Mouse (Mus musculus): ENCODE data around the gene Dhrs3.
A peak's percentile ranks its signal among the peaks of the same experiment; 100 is the strongest.

Dhrs3 gene

DNA sequence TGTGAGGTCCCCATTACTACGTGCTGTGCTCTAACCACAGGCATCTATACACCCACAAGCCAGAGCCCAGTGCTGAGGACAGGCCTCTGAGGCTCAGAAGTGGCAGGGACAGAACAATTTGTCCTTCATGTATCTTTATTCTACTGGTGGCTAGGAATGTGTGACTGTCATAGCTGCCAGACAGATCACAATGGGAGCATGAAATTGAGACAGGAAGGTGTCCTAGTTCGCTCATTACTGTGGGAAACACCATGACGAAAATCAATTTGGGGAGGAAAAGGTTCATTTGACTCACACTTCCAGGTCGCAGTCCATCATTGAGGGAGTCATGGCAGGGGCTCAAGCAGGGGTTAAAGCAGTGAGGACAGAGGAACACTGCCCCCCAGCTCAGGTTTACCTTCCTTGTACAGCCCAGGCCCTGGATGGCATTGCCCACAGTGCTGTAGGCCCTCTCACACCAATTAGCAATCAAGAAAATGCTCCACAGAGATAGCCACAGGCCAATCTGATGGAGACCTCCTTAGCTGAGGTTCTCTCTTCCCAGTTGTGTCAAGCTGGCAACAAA is 47.3 kb downstream of the Dhrs3 start:
- DNase-seq (ENCODE audit: low spot score), result no peak

DNA sequence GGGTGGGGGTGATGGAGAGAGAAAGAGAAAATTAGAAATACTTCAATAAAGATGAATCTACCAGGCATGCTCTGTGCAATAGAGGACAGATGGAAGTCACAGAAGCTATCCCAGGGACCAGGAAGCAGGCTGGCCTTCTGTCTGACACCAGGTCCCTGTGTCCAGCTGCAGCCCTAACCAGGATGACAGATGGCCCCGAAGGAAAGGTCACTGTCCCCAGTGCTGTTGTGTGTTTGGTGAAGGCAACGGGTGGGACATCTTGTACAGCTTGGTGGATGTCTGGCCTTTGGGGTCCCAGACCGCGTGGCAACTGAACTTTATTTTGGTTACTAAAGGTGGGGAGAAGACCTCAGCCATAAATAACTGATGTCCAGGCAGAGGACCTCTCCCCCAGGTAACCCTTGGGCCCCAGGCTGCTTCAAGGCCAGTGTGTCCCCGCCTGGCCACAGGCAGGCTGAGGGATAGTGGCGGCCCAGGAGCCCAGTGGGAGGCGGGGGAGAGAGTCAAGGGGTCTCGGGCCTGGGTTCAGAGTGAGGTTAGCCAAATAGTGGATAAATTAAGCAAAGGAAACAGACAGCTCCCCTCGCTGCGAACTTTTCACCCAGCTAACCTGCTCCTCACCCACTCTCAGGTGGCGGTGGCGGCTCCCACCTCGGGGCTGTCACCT is 48.3 kb downstream of the Dhrs3 start:
- no peak for DNase-seq (ENCODE audit: low spot score)

GRCm38 (mm10) chr4:144942433-144942832 is 49.8 kb downstream of the Dhrs3 start:
- no peak for DNase-seq (ENCODE audit: low spot score)

- no peak for DNase-seq (ENCODE audit: low spot score)
Observed at GRCm38 (mm10) chr4:144943273-144943672, 50.6 kb downstream of the Dhrs3 start.

DNA sequence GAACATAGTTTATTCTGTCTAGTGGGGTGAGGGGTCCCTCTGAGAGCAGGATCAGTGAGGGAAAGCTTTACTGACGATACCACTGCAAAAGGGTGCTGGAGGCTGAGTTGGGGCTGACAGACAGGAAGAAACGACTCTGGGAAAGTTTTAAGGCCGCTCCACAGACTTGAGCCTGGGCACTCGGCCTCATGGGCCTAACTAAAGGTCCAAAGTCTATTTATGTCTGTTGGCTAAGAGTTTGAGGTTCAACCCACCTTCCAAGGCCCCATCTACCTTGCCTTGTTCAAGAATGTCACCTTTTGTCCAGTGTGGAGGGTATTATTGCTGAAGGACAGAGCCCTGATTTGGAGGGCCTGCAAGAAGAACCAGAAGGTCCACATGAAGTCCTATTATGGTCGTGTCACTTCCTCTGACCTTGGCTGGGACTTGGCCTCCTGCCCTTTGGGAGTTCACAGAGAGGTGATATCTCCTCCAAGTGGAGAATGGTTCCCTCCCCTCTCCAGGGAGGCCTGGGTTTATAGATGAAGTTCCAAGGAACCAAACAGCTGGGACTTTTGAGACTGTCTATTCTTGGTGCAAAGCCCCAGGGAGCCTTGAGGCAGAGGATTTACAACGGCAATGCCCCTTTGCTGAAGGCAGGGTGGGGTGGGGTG is 55.2 kb downstream of the Dhrs3 start:
- no peak for DNase-seq (ENCODE audit: low spot score)

DNA sequence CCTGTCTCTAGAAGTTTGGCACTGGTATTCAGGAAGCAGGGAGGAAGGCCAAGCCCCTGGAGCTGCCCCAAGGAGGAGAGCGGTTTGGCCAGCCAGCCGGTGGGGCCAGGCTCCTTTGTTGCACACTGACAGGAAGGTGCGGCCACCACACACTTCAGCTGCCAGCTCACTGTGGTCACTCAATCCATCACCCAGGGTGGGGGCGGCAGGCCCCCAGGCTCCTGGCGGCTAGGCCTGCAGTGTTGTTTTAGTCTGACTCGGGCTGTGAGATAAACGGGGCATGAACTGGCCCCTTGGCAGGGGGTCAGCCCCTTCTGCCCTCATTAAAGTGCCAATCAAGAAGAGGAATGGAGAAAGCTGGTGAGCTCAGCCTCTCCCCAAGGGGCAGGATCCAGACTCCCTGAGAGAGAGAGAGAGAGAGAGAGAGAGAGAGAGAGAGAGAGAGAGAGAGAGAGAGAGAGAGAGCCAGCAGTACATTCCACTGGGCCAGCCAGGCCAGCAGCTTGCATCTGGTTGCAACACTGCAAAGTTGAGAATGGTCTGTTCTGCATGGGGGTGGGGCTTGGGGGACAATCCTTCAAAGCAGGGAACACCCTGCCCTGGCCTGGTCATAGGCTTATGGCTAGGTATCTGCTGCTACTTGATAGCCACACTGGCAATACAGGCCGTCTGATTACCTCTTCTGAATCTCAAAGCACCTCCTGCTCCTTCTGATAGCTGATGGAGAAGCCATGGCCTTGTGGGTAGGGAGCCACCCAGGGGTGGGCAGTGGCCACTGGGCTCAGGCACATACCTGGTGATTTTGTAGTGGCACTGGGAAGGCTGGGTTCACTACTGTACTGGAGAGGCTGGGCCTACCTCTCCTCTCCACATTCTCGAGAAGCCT is 57.1 kb downstream of the Dhrs3 start:
- DNase-seq (ENCODE audit: low spot score), result peak; percentile 61

GRCm38 (mm10) chr4:144950327-144950711 is 57.7 kb downstream of the Dhrs3 start:
- DNase-seq (ENCODE audit: low spot score), result no peak

- DNase-seq (ENCODE audit: low spot score), result no peak
Observed at GRCm38 (mm10) chr4:144950883-144951282, 58.3 kb downstream of the Dhrs3 start.

GRCm38 (mm10) chr4:144951859-144952258 is 59.2 kb downstream of the Dhrs3 start:
- DNase-seq (ENCODE audit: low spot score), result peak; percentile 56

DNA sequence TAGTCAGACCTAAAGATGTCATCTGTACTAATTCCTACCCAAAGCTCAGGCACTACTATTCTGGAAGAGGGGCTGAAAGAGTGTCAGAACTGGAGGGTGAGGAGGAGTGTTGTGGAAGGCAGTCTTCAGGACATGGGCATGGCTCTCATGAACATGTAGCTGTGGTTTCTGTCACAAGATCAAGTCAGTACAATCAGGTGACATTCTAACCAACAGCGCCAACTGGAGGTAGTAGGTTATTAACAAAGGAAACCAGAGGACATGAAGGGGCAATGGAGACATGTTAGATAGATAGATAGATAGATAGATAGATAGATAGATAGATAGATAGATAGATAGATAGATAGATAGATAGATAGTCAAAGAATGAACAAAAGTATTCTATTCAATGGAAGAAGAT is 60.8 kb downstream of the Dhrs3 start:
- no peak for DNase-seq (ENCODE audit: low spot score)

- no peak for DNase-seq (ENCODE audit: low spot score)
Observed at GRCm38 (mm10) chr4:144955863-144956262, 63.2 kb downstream of the Dhrs3 start.

DNA sequence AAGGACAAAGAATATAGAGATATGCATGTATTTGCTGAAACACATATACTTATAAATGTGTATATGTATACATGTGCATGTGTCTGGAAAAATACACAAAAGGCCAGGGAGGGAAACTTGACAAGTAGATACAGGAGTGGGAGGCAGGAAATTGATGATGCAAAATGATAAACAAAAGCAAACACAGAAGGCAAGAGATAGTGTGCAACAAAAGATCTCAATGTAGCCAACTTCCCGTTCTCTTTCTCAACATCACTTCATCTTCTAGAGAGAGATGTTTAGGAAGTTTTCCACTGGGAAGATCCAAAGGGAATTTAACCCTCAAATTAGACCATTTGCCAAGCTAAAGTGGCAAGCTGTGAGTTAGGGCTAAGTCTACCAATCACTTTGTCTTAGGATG is 63.7 kb downstream of the Dhrs3 start:
- DNase-seq (ENCODE audit: low spot score), result no peak

- DNase-seq (ENCODE audit: low spot score), result no peak
Observed at GRCm38 (mm10) chr4:144957186-144957585, 64.6 kb downstream of the Dhrs3 start.

- no peak for DNase-seq (ENCODE audit: low spot score)
Observed at GRCm38 (mm10) chr4:144957721-144958120, 65.1 kb downstream of the Dhrs3 start.

DNA sequence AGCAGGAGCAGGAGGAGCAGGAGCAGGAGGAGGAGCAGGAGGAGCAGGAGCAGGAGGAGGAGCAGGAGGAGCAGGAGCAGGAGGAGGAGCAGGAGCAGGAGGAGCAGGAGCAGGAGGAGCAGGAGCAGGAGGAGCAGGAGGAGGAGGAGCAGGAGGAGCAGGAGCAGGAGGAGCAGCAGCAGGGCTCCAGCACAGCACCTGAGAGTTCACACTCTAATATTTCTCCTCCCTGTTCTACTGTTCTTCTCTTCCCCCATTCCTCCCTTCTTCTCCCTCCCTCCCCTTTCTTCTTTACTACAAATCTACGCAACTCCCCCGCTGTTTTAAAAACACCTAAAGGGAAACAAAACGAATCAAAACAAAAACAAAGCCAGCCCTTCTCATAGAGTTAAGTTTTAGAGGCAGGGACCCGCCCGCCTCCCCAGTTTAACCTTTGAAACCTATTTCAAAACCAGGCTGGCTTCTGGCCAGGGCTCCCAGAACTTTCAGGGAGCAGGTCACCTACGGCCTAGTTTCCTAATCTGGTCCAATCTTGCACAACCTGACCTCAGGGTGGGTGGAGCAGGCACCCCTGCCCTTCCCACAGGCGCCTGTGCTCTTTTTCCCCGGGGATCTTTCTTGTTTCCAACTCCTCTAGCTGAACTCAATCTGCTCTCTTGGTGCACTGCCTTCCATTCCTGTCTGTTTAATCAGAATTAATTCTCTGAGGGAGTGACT is 67.7 kb downstream of the Dhrs3 start:
- DNase-seq (ENCODE audit: low spot score), result no peak

DNA sequence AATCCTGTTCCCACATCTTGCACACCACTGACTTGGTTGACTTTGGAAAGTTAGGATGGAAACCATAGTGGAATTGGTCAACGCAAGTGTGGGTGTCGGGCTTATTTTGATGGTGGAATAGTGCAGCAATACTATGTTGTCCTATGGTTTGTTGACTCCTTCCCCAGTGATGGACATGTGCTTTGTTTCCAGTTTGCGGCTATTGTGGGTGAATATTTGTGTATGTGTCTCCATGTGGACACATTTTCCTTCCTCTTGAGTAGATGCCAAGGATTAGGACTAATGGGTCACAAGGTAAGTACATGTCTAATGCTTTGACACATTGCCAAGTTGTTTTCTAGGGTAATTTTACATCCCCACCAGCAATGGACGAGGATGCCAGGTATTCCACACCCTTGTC is 68.6 kb downstream of the Dhrs3 start:
- no peak for DNase-seq (ENCODE audit: low spot score)

DNA sequence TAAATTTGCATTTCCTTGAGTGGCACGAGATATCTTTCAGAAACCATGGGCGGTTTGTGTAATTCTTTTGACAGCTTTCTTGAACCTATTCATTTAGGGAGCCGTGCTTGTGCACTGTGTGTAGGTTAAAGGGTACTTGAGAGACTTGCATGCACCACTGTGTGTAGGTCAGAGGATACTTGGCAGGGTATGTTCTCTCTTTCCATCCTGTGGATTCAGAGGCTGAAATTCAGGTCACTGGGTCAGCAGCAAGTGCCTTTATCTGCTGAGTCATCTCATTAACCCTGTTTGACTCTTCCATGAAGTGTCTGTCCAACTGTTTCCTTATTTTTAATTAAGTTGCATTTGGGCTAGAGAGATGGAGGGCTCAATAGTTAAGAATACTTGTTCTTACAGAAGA is 69.1 kb downstream of the Dhrs3 start:
- no peak for DNase-seq (ENCODE audit: low spot score)

GRCm38 (mm10) chr4:144965255-144965654 is 72.6 kb downstream of the Dhrs3 start:
- DNase-seq (ENCODE audit: low spot score), result no peak

DNA sequence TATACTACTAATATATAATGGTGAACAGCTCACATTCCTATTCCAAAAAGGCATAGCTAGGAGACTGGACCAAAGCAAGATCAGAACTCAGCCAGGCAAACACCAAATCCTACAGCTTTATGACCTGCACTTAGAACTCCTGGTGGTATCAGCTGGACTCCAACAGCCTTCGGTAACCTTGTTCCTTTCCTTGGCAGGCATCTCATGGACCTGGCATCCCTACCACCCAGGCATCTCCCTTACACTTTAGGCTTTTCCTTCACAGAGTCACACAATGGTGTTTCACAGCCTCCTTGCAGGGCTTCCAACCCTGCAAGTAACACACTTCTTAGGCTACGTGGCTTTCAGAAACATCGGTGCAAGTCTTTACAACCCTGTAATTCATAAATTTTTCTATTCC is 75.7 kb downstream of the Dhrs3 start:
- no peak for DNase-seq (ENCODE audit: low spot score)

DNA sequence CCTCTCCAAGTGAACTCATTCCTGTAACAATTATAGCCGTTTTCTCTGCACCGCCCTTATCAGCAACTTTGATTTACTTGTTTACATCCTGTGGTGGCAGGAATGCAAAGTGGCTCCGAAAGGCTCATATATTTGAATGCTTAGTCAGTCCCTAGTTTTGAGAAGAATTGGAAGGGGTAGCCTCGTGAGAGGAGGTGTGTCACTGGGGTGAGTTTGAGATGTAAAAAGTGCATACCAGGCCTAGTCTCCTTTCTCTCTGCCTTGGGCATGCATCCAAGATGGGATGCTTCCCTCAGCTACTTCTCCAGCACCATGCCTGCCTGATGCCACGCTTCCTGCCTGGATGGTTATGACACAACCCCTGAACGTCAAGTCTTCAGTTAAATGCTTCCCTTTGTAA is 76.4 kb downstream of the Dhrs3 start:
- no peak for DNase-seq (ENCODE audit: low spot score)

DNA sequence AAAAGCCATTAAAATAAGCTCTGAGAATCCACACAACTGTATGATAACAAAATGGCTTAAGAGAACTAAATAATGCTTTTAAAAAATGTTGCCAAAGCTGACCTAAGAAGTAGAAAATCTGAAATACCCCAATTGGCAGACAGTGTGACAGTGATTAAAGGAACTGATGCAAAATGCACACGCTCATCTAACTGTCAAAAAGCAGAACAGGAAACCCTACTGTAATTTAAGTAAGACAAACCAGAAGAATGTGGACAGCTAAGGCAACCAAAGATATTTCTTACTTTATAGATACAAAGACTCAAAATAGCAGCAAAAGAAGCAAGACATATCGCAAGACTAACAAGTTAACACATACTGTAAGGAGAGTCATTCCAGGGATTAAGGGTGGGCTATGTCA is 78.4 kb downstream of the Dhrs3 start:
- no peak for DNase-seq (ENCODE audit: low spot score)

Data from MN1 (cell line).